In genomic region chrX:159910600-159910999, GRCm38 (mm10) we compare ENCODE assay signal across 11 mouse cellular contexts.
DNase-seq lines count a peak whose midpoint lies in the region; ATAC-seq and TF ChIP-seq lines count a peak whose summit lies in the region.
"Had no signal": no experiment of that assay in that cellular context is flagged by ENCODE, and none has a peak within 500 bp of the region (broad histone marks: within the 10 kb centered on the region; RNA-seq: fewer than 3 reads in every experiment).

No protein-coding gene starts in this region.

- no peak for TF ChIP-seq CTCF in gastrocnemius, adult 2 months (IDR thresholded peaks at IDR 0.05)
- TF ChIP-seq CTCF in stomach, postnatal 0 days (IDR thresholded peaks at IDR 0.05; ENCODE audit: low read depth): no peak
- TF ChIP-seq CTCF in left cerebral cortex, adult 2 months (IDR thresholded peaks at IDR 0.05): no peak

- WGBS in stomach, embryonic 14.5 days: 53% methylated on average over 3 of the region's 3 CpGs
- WGBS in stomach, postnatal 0 days: 64% methylated on average over 3 of the region's 3 CpGs
- 64% methylated on average over 3 of the region's 3 CpGs for WGBS in forebrain, embryonic 16.5 days

- DNase-seq in gastrocnemius, adult 2 months: peak; percentile 15
- no peak for DNase-seq in gastrocnemius, postnatal 25 days
- no peak for DNase-seq in stomach, postnatal 0 days (ENCODE audit: low spot score)
- no peak for DNase-seq in left cerebral cortex, adult 2 months (ENCODE audit: extremely low spot score in 1 of 2, low spot score in 2 of 2)
- DNase-seq in liver: no peak
- DNase-seq: embryo, embryonic 11 days; gastrocnemius, postnatal 14 days; liver, postnatal 0 days had no signal

- peak; percentile 46; the same call in 1 of the 2 replicates for ATAC-seq in stomach, embryonic 14.5 days (ENCODE audit: insufficient number of reproducible peaks, insufficient read depth, low FRiP score, low read depth)
- no peak for ATAC-seq in stomach, postnatal 0 days (ENCODE audit: low FRiP score, low TSS enrichment)
- peak; percentile 74 for ATAC-seq in forebrain, embryonic 16.5 days
- no peak for ATAC-seq in monocyte, adult 5-6 weeks (replicated peaks; ENCODE audit: insufficient number of reproducible peaks, low FRiP score, low TSS enrichment, poor library complexity, severe bottlenecking)
- ATAC-seq: liver, postnatal 0 days had no signal

- no peak overlapping the region for H3K9ac ChIP-seq in stomach, embryonic 14.5 days (replicated peaks; ENCODE audit: low read depth, low read length)
- no peak overlapping the region for H3K9ac ChIP-seq in stomach, postnatal 0 days (ENCODE audit: low read length)
- no peak overlapping the region for H3K9ac ChIP-seq in forebrain, embryonic 16.5 days (replicated peaks; ENCODE audit: low read depth, low read length)
- H3K9ac ChIP-seq: liver, postnatal 0 days had no signal

- no peak overlapping the region for H3K27ac ChIP-seq in gastrocnemius, adult 2 months
- no peak overlapping the region for H3K27ac ChIP-seq in stomach, embryonic 14.5 days (ENCODE audit: low read length)
- no peak overlapping the region for H3K27ac ChIP-seq in stomach, postnatal 0 days (replicated peaks)
- no peak overlapping the region for H3K27ac ChIP-seq in forebrain, embryonic 16.5 days (ENCODE audit: low read length)
- H3K27ac ChIP-seq in left cerebral cortex, adult 2 months: no peak overlapping the region

- no peak for TF ChIP-seq EP300 in stomach, postnatal 0 days (optimal IDR thresholded peaks at IDR 0.05)

- intact Hi-C loops in gastrocnemius, adult 2 months (cut with DNase I): no loop called here
- intact Hi-C loops in left cerebral cortex, adult 2 months (cut with DNase I): no loop called here

- no peaks in the 10 kb centered on the region for H3K27me3 ChIP-seq in stomach, embryonic 14.5 days (ENCODE audit: control insufficient read depth, insufficient read depth, low read length)
- no peaks in the 10 kb centered on the region for H3K27me3 ChIP-seq in stomach, postnatal 0 days (ENCODE audit: control insufficient read depth, insufficient read depth, low read length)
- no peaks in the 10 kb centered on the region for H3K27me3 ChIP-seq in forebrain, embryonic 16.5 days (replicated peaks; ENCODE audit: control insufficient read depth, insufficient read depth, low read length)

- H3K9me3 ChIP-seq in stomach, embryonic 14.5 days (ENCODE audit: control insufficient read depth, low read depth, low read length): no peaks in the 10 kb centered on the region
- H3K9me3 ChIP-seq in stomach, postnatal 0 days (ENCODE audit: control insufficient read depth, low read length): no peaks in the 10 kb centered on the region
- H3K9me3 ChIP-seq in forebrain, embryonic 16.5 days (ENCODE audit: control insufficient read depth, low read length): no peaks in the 10 kb centered on the region

- no peak overlapping the region for H3K4me2 ChIP-seq in stomach, embryonic 14.5 days (replicated peaks; ENCODE audit: low read depth, low read length)
- H3K4me2 ChIP-seq in stomach, postnatal 0 days (replicated peaks; ENCODE audit: low read depth): no peak overlapping the region
- no peak overlapping the region for H3K4me2 ChIP-seq in forebrain, embryonic 16.5 days (ENCODE audit: low read length)

- no peak overlapping the region for H3K4me3 ChIP-seq in gastrocnemius, adult 2 months
- H3K4me3 ChIP-seq in stomach, embryonic 14.5 days (ENCODE audit: low read depth, low read length): no peak overlapping the region
- H3K4me3 ChIP-seq in stomach, postnatal 0 days (ENCODE audit: low read depth, low read length): no peak overlapping the region
- no peak overlapping the region for H3K4me3 ChIP-seq in forebrain, embryonic 16.5 days (replicated peaks; ENCODE audit: low read length)
- no peak overlapping the region for H3K4me3 ChIP-seq in left cerebral cortex, adult 2 months

- H3K4me1 ChIP-seq in stomach, embryonic 14.5 days (ENCODE audit: control insufficient read depth, insufficient read depth, low read length): no peaks in the 10 kb centered on the region
- H3K4me1 ChIP-seq in stomach, postnatal 0 days (replicated peaks; ENCODE audit: control insufficient read depth, insufficient read depth): no peaks in the 10 kb centered on the region
- H3K4me1 ChIP-seq in forebrain, embryonic 16.5 days (replicated peaks; ENCODE audit: control insufficient read depth, insufficient read depth, low read length): peaks cover 3% of the 10 kb centered on the region

- H3K36me3 ChIP-seq in stomach, embryonic 14.5 days (ENCODE audit: control insufficient read depth, insufficient read depth, low read length): no peaks in the 10 kb centered on the region
- H3K36me3 ChIP-seq in stomach, postnatal 0 days (ENCODE audit: control insufficient read depth, insufficient read depth, low read length): no peaks in the 10 kb centered on the region
- no peaks in the 10 kb centered on the region for H3K36me3 ChIP-seq in forebrain, embryonic 16.5 days (ENCODE audit: control insufficient read depth, insufficient read depth)

Comparison
In these comparisons a context has a peak if more than half of its experiments do, and no peak if none do; other contexts are left out.
1. ATAC-seq: peak in stomach, embryonic 14.5 days (single experiment) and forebrain, embryonic 16.5 days (single experiment); none in stomach, postnatal 0 days (single experiment) and monocyte, adult 5-6 weeks (single experiment).